Mouse (Mus musculus) urinary bladder, postnatal 36 days (tissue): ENCODE measurements around the gene Rfpl4.
A peak's percentile ranks its signal among the peaks of the same experiment; 100 is the strongest.
"Not testable (repeated sequence)": the region's sequence is repeated elsewhere in the genome, so short reads cannot be mapped to it uniquely, and the experiment has no call there.

Experiments used
- DNase-seq, 2 experiments: peaks; one replicate each; pipeline ENCODE4 v3.0.0; 2022; ENCODE audit warnings: low spot score in 2 of 2, mixed read lengths in 1 of 2

Gene Rfpl4

GRCm38 (mm10) chr7:5116850-5117249, at the start of gene Rfpl4:
Gene Rfpl4, minus strand, starts transcription at chr7:5116950.
- DNase-seq = no peak

- not testable (repeated sequence) for DNase-seq
Measured at GRCm38 (mm10) chr7:5149570-5149969, 32.8 kb upstream of the Rfpl4 start, which contains the start of gene Vmn1r55. Gene Vmn1r55, minus strand, starts transcription at chr7:5149670.

- DNase-seq = peak; percentile 55 to 66
Measured at GRCm38 (mm10) chr7:5125549-5126406, 9.0 kb upstream of the Rfpl4 start, which contains the start of gene Rasl2-9. Gene Rasl2-9, minus strand, starts transcription at chr7:5125950.

GRCm38 (mm10) chr7:5125078-5125477, 8.3 kb upstream of the Rfpl4 start:
- no peak for DNase-seq

GRCm38 (mm10) chr7:5112701-5113100, 4.0 kb downstream of the Rfpl4 start:
- DNase-seq = no peak

GRCm38 (mm10) chr7:5109301-5109700, 7.4 kb downstream of the Rfpl4 start:
- no peak for DNase-seq

- no peak for DNase-seq
Measured at GRCm38 (mm10) chr7:5108272-5108671, 8.5 kb downstream of the Rfpl4 start.

- DNase-seq = no peak
Measured at GRCm38 (mm10) chr7:5102564-5102963, 14.2 kb downstream of the Rfpl4 start.

GRCm38 (mm10) chr7:5101066-5101663, 15.6 kb downstream of the Rfpl4 start:
- no peak for DNase-seq

GRCm38 (mm10) chr7:5099796-5100195, 17.0 kb downstream of the Rfpl4 start:
- no peak for DNase-seq

- no peak for DNase-seq
Measured at GRCm38 (mm10) chr7:5098769-5099168, 18.0 kb downstream of the Rfpl4 start.

GRCm38 (mm10) chr7:5092831-5093510, 23.8 kb downstream of the Rfpl4 start:
- no peak for DNase-seq

- no peak for DNase-seq
Measured at GRCm38 (mm10) chr7:5092381-5092780, 24.4 kb downstream of the Rfpl4 start.

GRCm38 (mm10) chr7:5091008-5091728, 25.6 kb downstream of the Rfpl4 start:
- DNase-seq = no peak

- no peak for DNase-seq
Measured at GRCm38 (mm10) chr7:5089853-5090252, 26.9 kb downstream of the Rfpl4 start.

GRCm38 (mm10) chr7:5087886-5088285, 28.9 kb downstream of the Rfpl4 start:
- no peak for DNase-seq

GRCm38 (mm10) chr7:5086921-5087440, 29.8 kb downstream of the Rfpl4 start:
- DNase-seq = no peak

GRCm38 (mm10) chr7:5085512-5085911, 31.2 kb downstream of the Rfpl4 start:
- no peak for DNase-seq

GRCm38 (mm10) chr7:5083325-5084105, 33.2 kb downstream of the Rfpl4 start:
- no peak for DNase-seq

GRCm38 (mm10) chr7:5081939-5082338, 34.8 kb downstream of the Rfpl4 start:
- DNase-seq = no peak

GRCm38 (mm10) chr7:5081241-5081640, 35.5 kb downstream of the Rfpl4 start:
- no peak for DNase-seq
